ENCODE assay signal across 8 mouse cellular contexts in the genomic region with DNA sequence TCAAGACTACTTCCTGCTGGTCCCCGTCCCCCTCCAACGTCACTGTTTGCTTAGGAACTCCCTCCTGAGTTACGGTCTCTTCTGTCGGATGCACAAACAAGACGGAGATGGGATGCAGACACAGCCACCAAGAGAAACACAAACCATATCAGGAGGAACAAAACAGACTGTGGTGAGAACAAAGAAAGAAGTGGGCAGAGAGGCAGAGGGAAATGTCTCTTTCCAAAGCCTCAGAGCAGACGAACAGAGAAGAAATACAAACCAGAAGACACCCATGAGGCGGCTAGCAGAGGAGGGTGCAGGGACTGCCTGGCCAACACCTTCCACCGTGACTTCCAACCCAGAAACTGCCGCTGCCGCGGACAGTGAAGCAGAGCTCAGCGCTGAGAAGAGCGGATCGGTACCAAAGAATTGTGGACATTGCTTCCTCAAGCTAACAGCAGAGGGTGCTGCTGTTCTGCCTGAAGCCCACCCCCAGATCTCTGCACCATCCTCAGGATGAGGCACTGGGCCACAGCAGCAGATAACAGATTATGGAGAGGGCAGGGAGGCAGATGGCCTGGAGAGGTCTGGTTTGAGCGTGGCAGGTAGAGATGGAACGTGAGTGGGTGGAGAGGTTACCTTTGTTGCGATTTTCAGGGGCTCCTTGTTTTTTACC. TPM values are rescaled to one million over a fixed set of nuclear protein-coding genes. Genes with fewer than 3 reads are reported as not detected.
DNase-seq lines count a peak whose midpoint lies in the region; ATAC-seq and TF ChIP-seq lines count a peak whose summit lies in the region.

No protein-coding gene starts in this region.

- peaks cover 48% of the 10 kb centered on the region for H3K36me3 ChIP-seq in embryonic facial prominence, embryonic 13.5 days
- H3K36me3 ChIP-seq in limb, embryonic 12.5 days, result peaks cover 6% of the 10 kb centered on the region
- no peaks in the 10 kb centered on the region for H3K36me3 ChIP-seq in midbrain, embryonic 14.5 days (ENCODE audit: control insufficient read depth, insufficient read depth, low read length)
- H3K36me3 ChIP-seq in stomach, postnatal 0 days (ENCODE audit: control insufficient read depth, insufficient read depth, low read length), result peaks cover 7% of the 10 kb centered on the region

- H3K27me3 ChIP-seq in embryonic facial prominence, embryonic 13.5 days, result no peaks in the 10 kb centered on the region
- peaks cover 34% of the 10 kb centered on the region for H3K27me3 ChIP-seq in limb, embryonic 12.5 days
- no peaks in the 10 kb centered on the region for H3K27me3 ChIP-seq in midbrain, embryonic 14.5 days (ENCODE audit: control insufficient read depth, insufficient read depth, low read length)
- H3K27me3 ChIP-seq in stomach, postnatal 0 days (ENCODE audit: control insufficient read depth, insufficient read depth, low read length), result no peaks in the 10 kb centered on the region

- peak; percentile 69 for DNase-seq in CD4-positive, CD25-positive, alpha-beta regulatory T cell, adult 2 months (ENCODE audit: low read depth, low spot score)
- DNase-seq in adrenal gland, postnatal 36 days, result peak; percentile 44 to 76
- peak; percentile 31 to 46 for DNase-seq in heart, adult 9 months (ENCODE audit: low spot score in 2 of 2)
- peak; percentile 50 for DNase-seq in kidney, adult 9 months
- peak; percentile 93 for DNase-seq in midbrain, embryonic 14.5 days
- DNase-seq in stomach, postnatal 0 days (ENCODE audit: low spot score), result peak; percentile 51

- H3K4me1 ChIP-seq in embryonic facial prominence, embryonic 13.5 days, result peaks cover 34% of the 10 kb centered on the region
- H3K4me1 ChIP-seq in limb, embryonic 12.5 days (replicated peaks), result peaks cover 35% of the 10 kb centered on the region
- peaks cover 7% of the 10 kb centered on the region for H3K4me1 ChIP-seq in midbrain, embryonic 14.5 days (ENCODE audit: control insufficient read depth, insufficient read depth, low read length)
- H3K4me1 ChIP-seq in stomach, postnatal 0 days (replicated peaks; ENCODE audit: control insufficient read depth, insufficient read depth), result no peaks in the 10 kb centered on the region

- WGBS in embryonic facial prominence, embryonic 13.5 days, result 8% methylated on average over 17 of the region's 17 CpGs
- WGBS in limb, embryonic 12.5 days, result 10% methylated on average over 17 of the region's 17 CpGs
- 15% methylated on average over 17 of the region's 17 CpGs for WGBS in midbrain, embryonic 14.5 days
- WGBS in stomach, postnatal 0 days, result 17% methylated on average over 17 of the region's 17 CpGs

- H3K4me3 ChIP-seq in embryonic facial prominence, embryonic 13.5 days, result peak overlapping the region; percentile 44
- H3K4me3 ChIP-seq in limb, embryonic 12.5 days (replicated peaks), result peak overlapping the region; percentile 41
- H3K4me3 ChIP-seq in midbrain, embryonic 14.5 days (replicated peaks; ENCODE audit: low read depth, low read length), result peak overlapping the region; percentile 43
- no peak overlapping the region for H3K4me3 ChIP-seq in stomach, postnatal 0 days (ENCODE audit: low read depth, low read length)

- H3K9ac ChIP-seq in embryonic facial prominence, embryonic 13.5 days, result peak overlapping the region; percentile 73
- H3K9ac ChIP-seq in limb, embryonic 12.5 days (replicated peaks), result peak overlapping the region; percentile 63
- peak overlapping the region; percentile 75 for H3K9ac ChIP-seq in midbrain, embryonic 14.5 days (replicated peaks; ENCODE audit: low read length)
- no peak overlapping the region; the same call in 1 of the 2 replicates for H3K9ac ChIP-seq in stomach, postnatal 0 days (ENCODE audit: low read length)

- TF ChIP-seq EP300 in stomach, postnatal 0 days (optimal IDR thresholded peaks at IDR 0.05), result no peak

- peak overlapping the region; percentile 57 for H3K4me2 ChIP-seq in embryonic facial prominence, embryonic 13.5 days
- peak overlapping the region; percentile 57 for H3K4me2 ChIP-seq in limb, embryonic 12.5 days
- peak overlapping the region; percentile 65 for H3K4me2 ChIP-seq in midbrain, embryonic 14.5 days (ENCODE audit: low read length)
- H3K4me2 ChIP-seq in stomach, postnatal 0 days (replicated peaks; ENCODE audit: low read depth), result peak overlapping the region; percentile 25; the same call in 1 of the 2 replicates

- peak; percentile 96 for TF ChIP-seq CTCF in stomach, postnatal 0 days (IDR thresholded peaks at IDR 0.05; ENCODE audit: low read depth)

- H3K27ac ChIP-seq in embryonic facial prominence, embryonic 13.5 days, result peak overlapping the region; percentile 39; the same call in 1 of the 2 replicates
- H3K27ac ChIP-seq in limb, embryonic 12.5 days, result no peak overlapping the region
- H3K27ac ChIP-seq in midbrain, embryonic 14.5 days (replicated peaks; ENCODE audit: low read depth, low read length), result no peak overlapping the region
- no peak overlapping the region for H3K27ac ChIP-seq in stomach, postnatal 0 days (replicated peaks)

- H3K9me3 ChIP-seq in embryonic facial prominence, embryonic 13.5 days, result no peaks in the 10 kb centered on the region
- no peaks in the 10 kb centered on the region for H3K9me3 ChIP-seq in limb, embryonic 12.5 days
- H3K9me3 ChIP-seq in midbrain, embryonic 14.5 days (ENCODE audit: control insufficient read depth, low read length), result no peaks in the 10 kb centered on the region
- no peaks in the 10 kb centered on the region for H3K9me3 ChIP-seq in stomach, postnatal 0 days (ENCODE audit: control insufficient read depth, low read length)

- ATAC-seq in embryonic facial prominence, embryonic 13.5 days (ENCODE audit: insufficient number of reproducible peaks, insufficient read depth, low FRiP score, low TSS enrichment, low read depth), result 0 out of 2 replicates have a peak, but pooled peaks have one; percentile 74
- ATAC-seq in limb, embryonic 12.5 days (ENCODE audit: insufficient number of reproducible peaks, insufficient read depth, low FRiP score, low TSS enrichment, low read depth), result peak; percentile 84
- peak; percentile 78; the same call in 1 of the 2 replicates for ATAC-seq in midbrain, embryonic 14.5 days (ENCODE audit: low FRiP score, low TSS enrichment)
- peak; percentile 60 for ATAC-seq in stomach, postnatal 0 days (ENCODE audit: low FRiP score, low TSS enrichment)

RNA-seq across cellular contexts. Expression of a gene that starts 46.2 kb away (rescaled TPM):
- total RNA-seq in adrenal gland, postnatal 36 days (2021), result under 1 TPM in 1 of 2 experiments, not detected in 1; 0.26 TPM
- 1.2 and 1.3 TPM in 2 replicates for polyA plus RNA-seq in embryonic facial prominence, embryonic 13.5 days (2015; fragmentation: Nextera tagmentation; extraction: Ambion mirVana)
- polyA plus RNA-seq in limb, embryonic 12.5 days (2016; fragmentation: Nextera tagmentation; extraction: Ambion mirVana), result 1.1 and 1.3 TPM in 2 replicates
- not detected in 2 replicates for polyA plus RNA-seq in midbrain, embryonic 14.5 days (2014; fragmentation: Nextera tagmentation; extraction: Ambion mirVana)
- polyA plus RNA-seq in stomach, postnatal 0 days (2015; fragmentation: Nextera tagmentation; extraction: Ambion mirVana), result 0.16 and 0.38 TPM in 2 replicates

Comparison
In these comparisons a context has a peak if more than half of its experiments do, and no peak if none do; other contexts are left out.
1. DNase-seq: peak in every context shown above with its lines; median percentile 93 in midbrain, embryonic 14.5 days; 69 in CD4-positive, CD25-positive, alpha-beta regulatory T cell, adult 2 months; 60 in adrenal gland, postnatal 36 days; 51 in stomach, postnatal 0 days; 50 in kidney, adult 9 months; 38 in heart, adult 9 months.